Mouse (Mus musculus): ENCODE data around the gene Gpr176. TPM values are rescaled to one million over a fixed set of nuclear protein-coding genes. Genes with fewer than 3 reads are reported as not detected.

The Gpr176 gene
- polyA plus RNA-seq, 1 experiment from 2014 or later, result 0.15 TPM

GRCm38 (mm10) chr2:118236196-118236595, 137.0 kb downstream of the Gpr176 start:
- Histone ChIP-seq H3K4me1 (peaks cover 13% of the 10 kb centered on the region), H3K9me3 (replicated peaks) (no peaks in the 10 kb centered on the region), H3K4me3 (no peak overlapping the region), H3K27ac (no peak overlapping the region), H3K36me3 (no peaks in the 10 kb centered on the region), H3K27me3 (ENCODE audit: low read depth, poor library complexity, severe bottlenecking) (no peaks in the 10 kb centered on the region)
- WGBS, result 73% methylated on average over 7 of the region's 7 CpGs
- DNase-seq (ENCODE audit: low spot score), result peak; percentile 36

GRCm38 (mm10) chr2:118235614-118236013, 137.6 kb downstream of the Gpr176 start:
- no peaks in the 10 kb centered on the region for H3K9me3 ChIP-seq (replicated peaks)
- H3K27ac ChIP-seq, result no peak overlapping the region
- no peak overlapping the region for H3K4me3 ChIP-seq
- H3K4me1 ChIP-seq, result peaks cover 13% of the 10 kb centered on the region
- H3K27me3 ChIP-seq (ENCODE audit: low read depth, poor library complexity, severe bottlenecking), result no peaks in the 10 kb centered on the region
- 85% methylated on average over 3 of the region's 3 CpGs for WGBS
- no peak for DNase-seq (ENCODE audit: low spot score)
- H3K36me3 ChIP-seq, result no peaks in the 10 kb centered on the region

GRCm38 (mm10) chr2:118230544-118230943, 142.7 kb downstream of the Gpr176 start:
- Histone ChIP-seq H3K4me1 (peaks cover 4% of the 10 kb centered on the region), H3K9me3 (replicated peaks) (no peaks in the 10 kb centered on the region), H3K4me3 (no peak overlapping the region), H3K27ac (no peak overlapping the region), H3K27me3 (ENCODE audit: low read depth, poor library complexity, severe bottlenecking) (no peaks in the 10 kb centered on the region), H3K36me3 (no peaks in the 10 kb centered on the region)
- no peak for DNase-seq (ENCODE audit: low spot score)
- 50% methylated on average over 3 of the region's 3 CpGs for WGBS

- Histone ChIP-seq H3K27me3 (ENCODE audit: low read depth, poor library complexity, severe bottlenecking) (no peaks in the 10 kb centered on the region), H3K4me1 (0 out of 2 replicates have a peak, but pooled peaks cover 4% of the 10 kb centered on the region), H3K27ac (no peak overlapping the region), H3K9me3 (replicated peaks) (no peaks in the 10 kb centered on the region), H3K4me3 (no peak overlapping the region), H3K36me3 (no peaks in the 10 kb centered on the region)
- no peak for DNase-seq (ENCODE audit: low spot score)
- 92% methylated on average over 4 of the region's 4 CpGs for WGBS
Measured at GRCm38 (mm10) chr2:118228486-118229079, 144.6 kb downstream of the Gpr176 start.

Small RNA genes within 50 kb of the gene (microRNA-seq; reads per million reads assigned to microRNA genes)
- not detected for gene Gm22800

Other genes with a start within 250 kb of the Gpr176 start
- 0.88 and 1.2 TPM in 2 replicates for gene Fsip1, start 116.5 kb downstream of the Gpr176 start, polyA plus RNA-seq (2016; fragmentation: Nextera tagmentation; extraction: Ambion mirVana)
- gene Eif2ak4, start 15.2 kb upstream of the Gpr176 start, polyA plus RNA-seq (2016; fragmentation: Nextera tagmentation; extraction: Ambion mirVana), result 13.2 and 15.5 TPM in 2 replicates
- gene Srp14, start 106.3 kb upstream of the Gpr176 start, polyA plus RNA-seq (2016; fragmentation: Nextera tagmentation; extraction: Ambion mirVana), result 227 and 232 TPM in 2 replicates
- gene Bmf, start 176.3 kb upstream of the Gpr176 start, polyA plus RNA-seq (2016; fragmentation: Nextera tagmentation; extraction: Ambion mirVana), result 4.2 and 5.5 TPM in 2 replicates
- 148 and 168 TPM in 2 replicates for gene Bub1b, start 224.8 kb upstream of the Gpr176 start, polyA plus RNA-seq (2016; fragmentation: Nextera tagmentation; extraction: Ambion mirVana)

Measured in limb, embryonic 10.5 days (tissue).